Mouse (Mus musculus) hindbrain, embryonic 12.5 days (tissue): ENCODE measurements at regions not wholly inside any gene's neighbourhood (a gene's known extent, or its start where the extent isn't known, plus 50 kb on each side); places are given as distances from the start of the nearest gene placed in this dataset.

Experiments used
- ATAC-seq: fragments of 200-750 bp; cut with Nextera tagmentation; 2 replicates; pipeline ENCODE4 v1.8.0; 2017; ENCODE audit warnings: moderate TSS enrichment; ENCODE audit not compliant: low FRiP score
- H3K27ac ChIP-seq: fragments of 300-500 bp; sonication (generic); 2 replicates; pipeline ENCODE4 v1.5.1; 2016; ENCODE audit warnings: mild to moderate bottlenecking
- H3K27me3 ChIP-seq: fragments of 300-500 bp; sonication (generic); 2 replicates; pipeline ENCODE4 v1.6.1; 2016; ENCODE audit warnings: mild to moderate bottlenecking
- H3K36me3 ChIP-seq: fragments of 300-500 bp; sonication (generic); 2 replicates; pipeline ENCODE4 v1.6.1; 2016; ENCODE audit warnings: mild to moderate bottlenecking
- H3K4me1 ChIP-seq: fragments of 300-500 bp; sonication (generic); 2 replicates; pipeline ENCODE4 v1.6.1; 2016
- H3K4me2 ChIP-seq: fragments of 300-500 bp; sonication (generic); replicated peaks from 2 replicates; pipeline ENCODE4 v1.6.1; 2016; ENCODE audit warnings: mild to moderate bottlenecking
- H3K4me3 ChIP-seq: fragments of 300-500 bp; sonication (generic); 2 replicates; pipeline ENCODE4 v1.5.1; 2016; ENCODE audit warnings: mild to moderate bottlenecking
- H3K9ac ChIP-seq: fragments of 300-500 bp; sonication (generic); 2 replicates; pipeline ENCODE4 v1.6.1; 2016; ENCODE audit warnings: mild to moderate bottlenecking, moderate library complexity
- H3K9me3 ChIP-seq: fragments of 300-500 bp; sonication (generic); replicated peaks from 2 replicates; pipeline ENCODE4 v1.6.1; 2016; ENCODE audit warnings: mild to moderate bottlenecking
- WGBS: fragments of 180-500 bp; shearing (Covaris S2); methylation state at CpG from one replicate; pipeline ENCODE4 v1.1.7; 2016; 5-methylcytosine and 5-hydroxymethylcytosine counted together

DNA sequence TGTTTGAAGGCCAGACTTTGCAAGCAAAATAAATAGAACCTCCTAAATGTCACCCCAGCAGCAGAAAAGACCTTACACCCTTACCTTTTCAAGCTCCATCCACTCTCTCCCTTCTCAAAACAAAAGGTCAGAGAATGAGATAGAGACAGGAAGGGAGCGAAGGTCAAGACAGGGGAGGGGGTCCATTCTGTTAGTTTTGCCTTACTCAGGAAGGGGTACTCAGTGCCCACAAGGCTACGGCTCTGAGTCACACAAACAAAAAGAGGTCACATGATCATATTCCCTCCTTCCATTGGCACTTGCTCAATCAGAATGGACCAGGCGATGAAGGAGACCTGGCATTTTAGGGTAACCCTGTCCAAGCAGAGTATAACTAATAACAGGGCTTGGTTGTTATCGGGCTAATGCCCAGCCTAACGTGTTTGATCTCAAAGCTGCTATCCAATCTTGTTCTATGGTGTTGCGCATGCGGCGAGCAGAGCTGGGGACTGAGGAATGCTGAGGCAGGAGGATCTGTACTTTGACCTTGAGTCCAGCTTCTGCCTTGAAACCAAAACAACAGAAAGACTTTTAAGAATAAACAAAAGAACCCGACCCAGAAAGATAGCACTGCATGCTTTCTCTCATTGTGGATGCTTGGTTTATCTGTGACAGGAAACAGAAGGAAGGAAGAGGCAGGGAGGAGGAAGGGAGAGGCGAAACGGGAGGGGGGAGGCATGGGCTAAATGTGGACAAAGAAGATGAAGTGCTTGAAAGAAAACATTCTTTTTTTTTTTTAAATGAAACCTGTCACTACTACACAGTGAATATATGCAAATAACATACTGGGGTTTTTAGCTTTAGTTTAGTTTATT is 184.5 kb downstream of the Ankrd50 start:
- WGBS, result 75% methylated on average over 11 of the region's 11 CpGs

DNA sequence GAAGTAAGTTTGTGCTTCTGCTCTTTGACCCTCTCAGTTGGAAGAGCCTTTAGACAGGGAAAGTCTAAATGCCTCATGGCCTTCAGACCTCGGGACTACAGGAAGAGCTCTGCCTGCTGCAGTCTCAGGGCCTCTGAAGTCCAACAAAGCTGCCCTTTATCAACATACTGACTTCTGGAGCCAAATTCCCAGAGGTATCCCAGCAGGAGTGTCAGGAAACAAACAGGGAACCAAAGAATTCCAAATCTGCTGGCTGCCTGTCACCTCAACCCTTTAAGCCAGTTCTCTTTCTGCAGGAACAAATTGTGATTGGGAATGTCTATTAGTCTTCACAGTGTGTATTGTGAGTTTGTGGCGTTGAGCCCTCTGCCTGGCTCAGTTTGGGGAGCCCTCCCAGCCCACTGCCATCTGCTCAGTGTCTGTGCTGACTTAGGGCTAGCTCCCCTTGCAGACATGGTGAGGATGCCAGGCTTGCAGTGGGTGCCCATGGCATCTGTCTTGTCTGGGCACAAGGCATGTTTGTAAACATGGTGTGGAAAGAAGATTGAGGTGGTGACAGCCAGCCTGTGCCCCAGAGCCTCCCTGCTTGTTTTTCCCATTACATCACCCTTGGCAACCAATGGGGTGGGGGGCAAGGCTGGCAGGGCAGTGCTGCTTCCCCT is 185.3 kb downstream of the Ankrd50 start:
- H3K36me3 ChIP-seq, result no peaks in the 10 kb centered on the region
- H3K9me3 ChIP-seq, result no peaks in the 10 kb centered on the region
- no peak overlapping the region for H3K9ac ChIP-seq
- peaks cover 7% of the 10 kb centered on the region for H3K4me1 ChIP-seq
- no peak overlapping the region for H3K4me2 ChIP-seq
- no peak overlapping the region for H3K4me3 ChIP-seq
- H3K27ac ChIP-seq, result peak overlapping the region; percentile 4; the same call in 1 of the 2 replicates
- peak; percentile 58 for ATAC-seq
- H3K27me3 ChIP-seq, result no peaks in the 10 kb centered on the region
- WGBS, result 12% methylated on average over 2 of the region's 2 CpGs

More for the DNA sequence above, 184.5 kb downstream of the Ankrd50 start:
- Histone ChIP-seq H3K27me3 (no peaks in the 10 kb centered on the region), H3K4me1 (peaks cover 7% of the 10 kb centered on the region), H3K36me3 (no peaks in the 10 kb centered on the region), H3K9me3 (no peaks in the 10 kb centered on the region), H3K27ac (0 out of 2 replicates have a peak overlapping the region, but pooled peaks have one; percentile 4), H3K9ac (no peak overlapping the region), H3K4me3 (no peak overlapping the region), H3K4me2 (no peak overlapping the region)
- ATAC-seq, result 0 out of 2 replicates have a peak, but pooled peaks have one; percentile 4

DNA sequence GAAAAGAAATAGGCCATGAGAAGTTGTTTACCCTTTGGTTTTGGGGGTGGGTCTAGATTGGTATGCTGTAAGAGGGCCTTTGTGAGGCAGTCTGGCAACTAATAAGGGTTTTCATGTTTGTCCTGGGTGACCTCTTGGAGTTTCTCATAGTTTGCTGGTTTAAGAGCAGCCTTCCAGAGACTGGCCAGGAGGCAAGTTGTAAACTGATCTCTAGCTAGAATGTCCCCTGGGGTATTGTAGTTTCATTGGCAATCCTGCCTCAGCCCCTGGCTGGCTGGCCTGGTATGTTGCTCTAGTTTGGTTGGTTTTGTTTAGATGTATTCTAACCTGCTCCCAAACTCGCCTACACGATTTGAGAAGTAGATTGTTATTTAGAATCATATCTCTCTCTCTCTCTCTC is 187.1 kb downstream of the Ankrd50 start:
- Histone ChIP-seq H3K4me1 (peaks cover 7% of the 10 kb centered on the region), H3K27me3 (no peaks in the 10 kb centered on the region), H3K9me3 (no peaks in the 10 kb centered on the region), H3K9ac (no peak overlapping the region), H3K4me3 (no peak overlapping the region), H3K4me2 (no peak overlapping the region), H3K36me3 (no peaks in the 10 kb centered on the region), H3K27ac (no peak overlapping the region)
- WGBS, result 87% methylated on average over 2 of the region's 2 CpGs
- no peak for ATAC-seq

DNA sequence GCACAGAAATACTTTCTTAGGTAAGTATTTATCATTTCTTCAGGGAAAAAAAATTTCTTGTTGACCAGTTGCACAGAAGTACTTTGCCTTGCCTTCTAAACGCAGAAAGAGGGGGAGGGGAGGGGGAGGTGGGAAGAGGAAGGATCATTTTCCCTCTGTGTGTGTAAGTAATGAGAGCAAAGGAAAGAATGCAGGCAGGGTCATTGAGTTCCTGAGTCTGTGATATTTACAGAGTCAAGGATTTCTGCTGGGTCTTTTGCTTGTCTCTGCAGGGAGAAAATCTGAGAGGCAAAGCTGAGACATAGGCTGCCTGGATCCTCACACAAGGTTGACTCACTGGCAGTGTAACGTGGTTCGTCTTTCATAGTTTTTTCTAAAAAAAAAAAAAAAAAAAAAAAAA is 195.6 kb downstream of the Ankrd50 start:
- ATAC-seq, result no peak
- Histone ChIP-seq H3K9ac (no peak overlapping the region), H3K4me2 (no peak overlapping the region), H3K4me1 (0 out of 2 replicates have a peak, but pooled peaks cover under 1% of the 10 kb centered on the region), H3K4me3 (no peak overlapping the region), H3K9me3 (0 out of 2 replicates have a peak, but pooled peaks cover 5% of the 10 kb centered on the region), H3K27ac (no peak overlapping the region), H3K36me3 (no peaks in the 10 kb centered on the region), H3K27me3 (no peaks in the 10 kb centered on the region)
- 45% methylated on average over 3 of the region's 3 CpGs for WGBS

DNA sequence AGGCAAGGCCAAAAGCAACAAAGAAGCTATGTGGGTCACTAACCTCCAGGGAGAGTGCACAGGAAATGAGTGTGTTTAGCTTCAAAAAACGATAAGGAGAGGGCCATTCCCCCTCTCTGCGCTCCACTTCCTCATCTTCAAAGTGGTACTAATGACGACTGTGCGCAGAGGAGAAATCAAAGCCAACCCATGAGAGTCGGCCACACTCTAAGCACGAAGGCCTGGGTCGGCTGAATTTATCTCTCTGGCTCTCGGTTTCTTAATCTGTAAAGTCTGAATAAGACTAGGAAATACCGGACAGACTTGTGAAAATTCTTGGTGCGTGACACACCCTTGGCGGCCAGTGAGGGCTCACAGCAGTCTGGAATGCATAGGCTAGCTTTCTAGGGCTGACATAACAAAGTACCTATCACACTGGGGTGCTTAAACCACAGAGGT is 200.9 kb downstream of the Ankrd50 start:
- H3K4me2 ChIP-seq, result no peak overlapping the region
- 0 out of 2 replicates have a peak, but pooled peaks cover 3% of the 10 kb centered on the region for H3K4me1 ChIP-seq
- H3K9ac ChIP-seq, result no peak overlapping the region
- no peaks in the 10 kb centered on the region for H3K27me3 ChIP-seq
- 60% methylated on average over 11 of the region's 11 CpGs for WGBS
- H3K9me3 ChIP-seq, result 0 out of 2 replicates have a peak, but pooled peaks cover 5% of the 10 kb centered on the region
- no peaks in the 10 kb centered on the region for H3K36me3 ChIP-seq
- ATAC-seq, result no peak
- no peak overlapping the region for H3K4me3 ChIP-seq
- H3K27ac ChIP-seq, result no peak overlapping the region

DNA sequence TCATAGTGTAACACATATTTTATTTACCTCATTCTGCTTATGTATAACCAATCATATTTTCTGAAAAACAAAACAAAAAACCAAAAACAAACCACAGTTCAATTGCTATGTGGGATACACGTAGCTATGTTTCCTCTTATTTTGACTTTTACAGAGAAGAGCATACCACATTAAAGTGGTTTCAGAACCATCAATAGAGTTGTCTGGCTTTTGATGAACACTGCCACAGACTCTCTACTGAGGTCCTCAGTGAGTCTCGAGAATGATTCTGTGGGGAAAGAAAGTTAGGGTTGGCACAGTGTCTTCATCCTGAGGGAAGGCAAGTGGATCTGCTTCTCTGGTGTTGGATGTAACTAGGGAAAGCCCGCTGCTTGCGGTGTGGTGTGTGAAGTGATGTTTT is 201.8 kb downstream of the Ankrd50 start:
- Histone ChIP-seq H3K4me1 (0 out of 2 replicates have a peak, but pooled peaks cover 3% of the 10 kb centered on the region), H3K4me2 (no peak overlapping the region), H3K27ac (no peak overlapping the region), H3K9ac (no peak overlapping the region), H3K4me3 (no peak overlapping the region), H3K27me3 (no peaks in the 10 kb centered on the region), H3K9me3 (0 out of 2 replicates have a peak, but pooled peaks cover 5% of the 10 kb centered on the region), H3K36me3 (no peaks in the 10 kb centered on the region)
- WGBS, result 87% methylated on average over 4 of the region's 4 CpGs
- no peak for ATAC-seq

DNA sequence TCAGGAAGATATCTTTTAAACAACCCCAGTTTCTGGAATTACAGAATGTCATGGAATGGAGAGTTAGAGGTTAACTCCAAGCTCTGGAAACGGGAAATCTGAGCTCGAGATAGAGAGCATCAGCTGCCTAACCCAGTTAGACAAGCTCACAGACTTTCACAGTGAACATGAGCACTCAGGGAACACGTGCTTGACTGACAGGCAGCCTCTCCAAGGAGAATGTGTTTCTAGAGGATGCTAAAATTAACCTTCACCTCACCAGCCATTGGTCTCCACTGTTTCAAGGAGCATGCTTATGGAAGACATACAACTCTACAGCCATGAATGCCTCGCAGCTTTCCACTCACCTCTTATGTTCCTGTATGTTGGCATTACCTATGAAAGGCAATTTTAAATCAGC is 203.0 kb downstream of the Ankrd50 start:
- Histone ChIP-seq H3K4me1 (0 out of 2 replicates have a peak, but pooled peaks cover 3% of the 10 kb centered on the region), H3K27me3 (no peaks in the 10 kb centered on the region), H3K27ac (no peak overlapping the region), H3K9ac (no peak overlapping the region), H3K4me3 (no peak overlapping the region), H3K9me3 (0 out of 2 replicates have a peak, but pooled peaks cover 5% of the 10 kb centered on the region), H3K4me2 (no peak overlapping the region), H3K36me3 (no peaks in the 10 kb centered on the region)
- no peak for ATAC-seq
- 63% methylated on average over 4 of the region's 4 CpGs for WGBS

DNA sequence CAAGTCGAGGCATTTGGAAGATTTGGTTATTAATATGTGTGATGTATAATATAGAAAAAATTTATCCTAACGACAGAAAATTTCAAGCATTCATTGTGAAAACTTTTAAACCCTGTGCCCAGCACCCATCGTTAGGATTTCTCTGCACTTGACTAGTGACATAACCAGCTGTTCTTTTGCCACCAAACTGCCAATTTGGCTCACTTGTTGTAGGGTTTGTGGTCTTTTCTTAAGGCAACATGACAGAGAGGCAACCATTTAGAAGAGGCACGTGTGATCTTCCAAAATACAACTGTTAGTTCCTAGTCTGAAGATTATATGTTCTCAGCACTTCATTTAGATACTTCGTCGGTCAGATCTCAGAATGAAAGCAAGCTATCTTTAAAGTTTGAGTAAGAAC is 203.8 kb downstream of the Ankrd50 start:
- Histone ChIP-seq H3K27me3 (no peaks in the 10 kb centered on the region), H3K9ac (no peak overlapping the region), H3K9me3 (no peaks in the 10 kb centered on the region), H3K36me3 (no peaks in the 10 kb centered on the region), H3K27ac (no peak overlapping the region), H3K4me1 (0 out of 2 replicates have a peak, but pooled peaks cover 3% of the 10 kb centered on the region), H3K4me2 (no peak overlapping the region), H3K4me3 (no peak overlapping the region)
- 89% methylated on average over 6 of the region's 6 CpGs for whole genome bisulfite sequencing
- no peak for ATAC-seq

DNA sequence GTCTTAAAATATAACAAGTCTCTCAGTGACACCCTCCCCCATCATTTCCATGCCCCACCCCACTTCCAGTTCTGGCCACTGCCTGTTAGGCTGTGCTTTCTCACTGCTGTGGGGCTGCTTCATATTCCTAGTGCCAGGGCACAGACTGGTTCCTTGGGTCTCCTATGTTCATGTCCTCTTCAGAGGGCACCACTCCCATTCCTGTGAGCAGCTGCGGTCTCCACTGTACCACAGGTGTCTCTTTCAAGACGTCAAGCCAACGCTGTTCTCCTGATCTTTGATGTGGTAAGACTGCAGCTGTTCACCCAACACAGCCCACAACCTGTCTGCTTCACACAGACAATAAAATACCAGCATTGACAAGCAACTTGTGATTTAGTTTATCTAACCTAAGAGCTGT is 204.5 kb downstream of the Ankrd50 start:
- H3K27me3 ChIP-seq, result no peaks in the 10 kb centered on the region
- no peak overlapping the region for H3K4me3 ChIP-seq
- no peak for ATAC-seq
- no peaks in the 10 kb centered on the region for H3K9me3 ChIP-seq
- H3K9ac ChIP-seq, result no peak overlapping the region
- H3K36me3 ChIP-seq, result no peaks in the 10 kb centered on the region
- 91% methylated on average over 3 of the region's 3 CpGs for WGBS
- no peak overlapping the region for H3K4me2 ChIP-seq
- no peak overlapping the region for H3K27ac ChIP-seq
- H3K4me1 ChIP-seq, result peaks cover 7% of the 10 kb centered on the region; the same call in 1 of the 2 replicates

DNA sequence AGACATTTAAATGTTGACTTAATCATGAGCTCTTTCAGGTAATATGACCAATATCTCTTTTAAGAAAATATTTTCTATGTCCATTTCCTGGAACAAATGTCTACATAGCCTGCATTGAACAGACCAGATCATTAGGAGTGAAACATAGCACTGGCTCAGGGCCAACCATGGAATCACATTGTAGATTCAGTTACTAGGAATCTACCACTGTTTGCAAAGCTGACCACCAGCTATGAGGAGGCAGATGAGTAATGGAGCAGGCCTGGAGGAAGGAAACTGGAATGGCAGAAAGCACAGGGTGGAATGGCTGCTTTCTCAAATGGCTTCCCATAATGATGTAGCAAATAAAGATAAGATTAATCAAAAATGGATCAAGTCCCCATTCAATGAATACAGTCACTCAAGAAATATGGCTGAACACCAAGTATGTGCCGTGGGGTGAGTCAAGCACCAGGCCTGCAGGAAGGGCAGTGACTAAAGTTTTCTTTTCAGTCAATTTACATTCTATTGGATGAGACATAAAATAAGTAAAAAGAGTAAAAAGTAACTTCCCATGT is 207.6 kb downstream of the Ankrd50 start:
- 89% methylated on average over 1 of the region's 1 CpGs for WGBS
- Histone ChIP-seq H3K9ac (no peak overlapping the region), H3K27ac (no peak overlapping the region), H3K36me3 (no peaks in the 10 kb centered on the region), H3K4me3 (no peak overlapping the region), H3K4me2 (no peak overlapping the region), H3K4me1 (peaks cover 6% of the 10 kb centered on the region; the same call in 1 of the 2 replicates), H3K27me3 (no peaks in the 10 kb centered on the region), H3K9me3 (no peaks in the 10 kb centered on the region)
- ATAC-seq, result no peak

DNA sequence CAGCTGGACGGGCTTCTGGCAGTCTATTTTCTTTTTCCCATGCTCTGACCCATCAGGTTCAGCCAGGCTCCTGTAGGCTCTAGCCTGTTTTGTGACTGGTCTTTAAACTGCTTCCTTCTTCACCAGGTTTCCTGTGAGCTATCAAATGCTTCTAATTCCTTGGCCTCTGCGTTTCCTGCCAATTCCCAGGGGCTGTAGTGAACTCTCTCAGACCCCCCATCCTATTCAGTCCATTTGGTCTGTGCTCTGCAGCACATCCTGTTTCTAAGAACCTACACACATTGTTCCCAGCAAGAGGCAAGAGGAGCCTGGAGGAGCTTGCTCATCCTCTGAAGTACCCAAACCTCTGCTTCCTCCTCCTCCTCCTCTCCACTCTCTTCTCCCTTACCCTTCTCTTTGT is 209.3 kb downstream of the Ankrd50 start:
- H3K27ac ChIP-seq, result no peak overlapping the region
- H3K36me3 ChIP-seq, result no peaks in the 10 kb centered on the region
- H3K27me3 ChIP-seq, result no peaks in the 10 kb centered on the region
- H3K9ac ChIP-seq, result no peak overlapping the region
- no peak overlapping the region for H3K4me2 ChIP-seq
- no peak overlapping the region for H3K4me3 ChIP-seq
- H3K4me1 ChIP-seq, result peaks cover 6% of the 10 kb centered on the region; the same call in 1 of the 2 replicates
- no peak for ATAC-seq
- 56% methylated on average over 2 of the region's 2 CpGs for WGBS
- no peaks in the 10 kb centered on the region for H3K9me3 ChIP-seq

DNA sequence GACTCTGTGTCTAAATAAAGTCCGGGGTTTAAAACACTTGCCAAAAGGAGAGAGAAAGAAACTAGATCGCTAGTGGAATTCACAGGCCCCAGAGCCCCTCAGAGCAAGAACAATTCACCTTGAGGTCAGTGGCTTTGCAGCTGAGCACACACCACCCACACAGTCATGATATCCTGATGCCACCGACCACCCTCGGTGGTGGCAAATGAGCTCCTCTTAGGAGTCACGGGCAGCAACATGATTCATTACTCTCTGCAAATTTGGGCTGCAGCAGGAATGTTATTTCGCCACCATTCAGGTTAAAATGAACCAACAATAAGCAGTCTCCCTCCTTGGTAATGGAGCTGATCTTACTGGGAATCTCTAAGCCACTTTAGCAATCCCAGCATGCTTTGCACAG is 213.9 kb downstream of the Ankrd50 start:
- Histone ChIP-seq H3K4me3 (no peak overlapping the region), H3K9me3 (0 out of 2 replicates have a peak, but pooled peaks cover 5% of the 10 kb centered on the region), H3K9ac (no peak overlapping the region), H3K27ac (no peak overlapping the region), H3K4me1 (peaks cover 6% of the 10 kb centered on the region; the same call in 1 of the 2 replicates), H3K4me2 (no peak overlapping the region), H3K27me3 (no peaks in the 10 kb centered on the region), H3K36me3 (no peaks in the 10 kb centered on the region)
- 65% methylated on average over 6 of the region's 6 CpGs for whole genome bisulfite sequencing
- ATAC-seq, result no peak
